Mouse (Mus musculus) NIH3T3 (cell line): Measurements from ENCODE around the gene Qtrt2.

Source experiments
- DNase-seq: peaks from one replicate; pipeline ENCODE4 v3.0.0-alpha.2; 2012; ENCODE audit warnings: low read depth

The Qtrt2 gene

DNA sequence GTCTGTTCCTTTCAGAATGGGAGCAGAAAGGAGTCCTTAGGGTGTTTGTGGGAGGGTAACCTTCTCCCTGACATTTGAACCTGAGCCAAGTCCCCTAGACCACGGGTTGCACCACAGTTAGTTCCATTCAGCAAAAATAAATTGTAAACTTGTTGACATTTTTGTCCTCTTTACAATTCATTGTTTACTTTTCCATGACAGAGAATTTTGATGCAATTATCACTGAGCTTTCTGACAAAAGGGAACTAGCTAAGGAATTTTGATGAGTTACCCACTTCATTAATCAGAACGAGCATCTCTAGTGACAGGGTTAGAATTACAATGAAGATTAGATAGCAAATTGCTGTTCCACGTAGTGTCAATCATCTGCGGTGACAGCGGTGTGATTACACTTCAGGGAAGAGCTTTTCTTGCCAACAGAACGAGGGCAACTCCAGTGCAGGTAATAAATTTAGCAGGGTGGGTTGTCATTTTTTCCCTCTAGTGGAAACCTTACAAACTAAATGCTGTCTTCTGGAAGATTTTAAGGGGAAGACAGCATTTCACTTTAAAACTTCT lies 1.5 kb downstream of the Qtrt2 start:
- no peak for DNase-seq

DNA sequence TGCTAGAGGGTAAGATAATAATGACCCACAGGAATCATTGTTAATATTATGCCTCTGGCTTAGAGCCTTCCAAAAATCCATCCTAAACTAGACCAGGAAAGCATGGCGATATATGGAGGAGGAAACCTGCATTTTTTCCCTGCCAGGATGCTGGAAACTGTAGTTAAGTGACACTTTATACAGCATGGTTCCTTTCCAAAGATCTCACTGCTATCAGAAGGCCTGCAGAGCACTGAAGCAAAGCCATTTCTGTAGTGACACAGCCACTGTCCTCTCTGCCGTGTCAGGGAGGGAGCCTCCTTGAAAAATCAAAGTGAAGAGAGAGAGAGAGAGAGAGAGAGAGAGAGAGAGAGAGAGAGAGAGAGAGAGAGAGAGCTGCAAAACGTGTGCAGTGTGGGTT lies 4.0 kb downstream of the Qtrt2 start:
- no peak for DNase-seq

DNA sequence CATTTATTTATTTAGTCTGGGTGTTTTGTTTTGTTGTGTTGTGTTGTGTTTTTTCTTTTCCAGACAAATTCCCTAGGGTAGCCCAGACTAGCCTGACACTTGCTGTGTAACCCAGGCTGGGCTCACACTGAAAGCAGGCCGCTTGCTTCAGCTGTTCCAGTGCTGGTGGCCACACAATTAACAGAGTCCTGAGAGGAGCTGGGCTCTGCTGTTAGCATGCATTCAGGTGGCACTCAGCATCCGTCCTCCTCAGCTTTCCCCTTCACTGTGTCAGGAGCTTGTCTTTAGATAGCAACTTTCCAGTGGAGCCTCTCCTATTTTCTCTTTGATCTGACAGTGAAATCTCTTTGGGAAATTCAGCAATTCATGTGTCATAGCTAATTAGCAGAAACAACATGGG lies 4.6 kb downstream of the Qtrt2 start:
- no peak for DNase-seq

DNA sequence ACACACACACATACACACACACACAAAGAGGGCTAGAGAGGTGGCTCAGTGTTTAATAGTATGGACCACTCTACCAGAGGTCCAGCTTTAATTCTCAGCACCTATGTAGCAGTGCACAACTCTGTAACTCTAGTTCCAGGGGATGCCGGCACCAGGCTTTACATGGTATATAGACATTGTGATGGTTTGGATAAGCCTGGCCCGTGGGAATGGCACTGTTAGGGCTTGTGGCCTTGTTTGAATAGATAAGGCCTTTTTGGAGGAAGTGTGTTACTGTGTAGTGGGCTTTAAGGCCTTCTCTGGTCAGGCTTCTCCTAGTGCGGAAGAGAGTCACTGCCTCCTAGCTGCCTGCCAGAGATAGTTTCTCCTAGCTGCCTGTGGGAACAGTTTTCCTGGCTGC lies 7.7 kb downstream of the Qtrt2 start:
- DNase-seq = no peak

DNA sequence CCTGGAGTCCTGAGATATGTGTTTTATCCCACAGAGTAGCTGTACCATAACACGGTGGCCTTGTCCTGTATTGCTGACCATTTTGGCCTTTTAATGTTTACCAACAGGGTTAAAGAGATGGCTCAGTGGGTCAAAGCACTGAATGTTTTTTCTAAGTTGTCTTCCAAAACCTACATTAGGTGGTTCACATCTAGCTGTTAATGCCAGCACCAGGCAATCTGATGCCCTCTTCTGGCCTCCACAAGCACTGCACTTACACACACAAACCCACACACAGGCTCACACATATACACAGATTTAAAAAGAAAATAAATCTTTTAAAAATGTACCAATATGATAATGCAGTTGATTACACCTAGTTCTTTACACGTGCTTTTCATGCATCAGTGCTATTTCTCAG lies 17.7 kb downstream of the Qtrt2 start:
- DNase-seq = peak; percentile 10

DNA sequence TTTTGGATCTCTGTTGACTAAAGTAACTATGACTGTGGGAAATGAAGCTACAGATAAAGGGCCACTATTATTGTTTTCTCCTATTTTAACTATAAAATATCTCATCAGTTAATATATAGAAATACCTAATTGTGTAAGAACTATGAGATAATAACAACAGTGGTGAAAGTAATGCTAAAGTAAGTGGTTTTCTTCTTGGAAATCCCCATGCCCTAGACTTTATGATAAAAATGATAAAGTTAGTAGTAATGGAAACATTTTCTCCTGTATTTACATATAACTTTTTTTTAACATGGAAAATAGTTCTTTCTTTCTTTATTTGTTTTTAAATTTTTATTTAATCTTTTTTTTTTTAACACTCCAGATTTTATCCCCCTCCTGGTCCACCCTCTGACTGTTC lies 26.0 kb downstream of the Qtrt2 start:
- no peak for DNase-seq

DNA sequence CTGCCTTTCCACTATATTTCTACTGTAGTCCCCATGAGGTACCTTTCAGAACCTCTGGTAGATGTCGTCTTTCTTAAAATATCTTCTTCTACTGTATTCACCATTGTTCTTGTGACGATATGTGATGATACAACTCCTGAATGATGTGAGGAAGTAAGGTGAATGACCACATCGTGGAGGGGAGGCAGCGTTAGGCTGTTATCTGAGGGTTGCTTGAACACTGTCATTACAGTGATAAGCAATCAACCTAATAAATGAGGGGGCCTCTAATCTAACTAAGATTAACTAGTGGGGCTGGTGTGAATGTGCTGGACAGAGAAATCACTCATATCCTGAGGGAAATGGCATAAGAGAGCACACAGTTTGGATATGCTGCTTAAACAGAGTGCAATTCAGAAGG lies 26.5 kb downstream of the Qtrt2 start:
- no peak for DNase-seq

DNA sequence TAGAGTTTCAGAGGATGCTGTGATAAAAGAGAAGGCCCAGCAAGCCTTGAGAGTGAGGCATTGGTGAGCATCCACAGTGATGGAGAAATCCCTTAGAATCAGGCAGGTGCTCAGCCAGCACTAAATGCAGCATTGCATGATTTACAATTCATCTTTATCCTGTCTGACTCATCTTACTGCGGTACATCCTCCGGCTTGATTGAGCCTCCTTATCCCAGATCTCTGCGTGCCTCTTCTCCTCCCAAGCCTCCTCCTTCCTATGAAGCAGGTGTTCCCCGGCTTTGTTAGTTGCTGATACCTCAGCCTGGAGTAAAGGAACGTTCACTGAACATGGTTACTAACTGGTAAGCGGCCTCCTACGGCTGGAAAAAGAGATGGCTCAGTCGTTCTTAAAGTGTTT lies 32.1 kb downstream of the Qtrt2 start:
- no peak for DNase-seq

DNA sequence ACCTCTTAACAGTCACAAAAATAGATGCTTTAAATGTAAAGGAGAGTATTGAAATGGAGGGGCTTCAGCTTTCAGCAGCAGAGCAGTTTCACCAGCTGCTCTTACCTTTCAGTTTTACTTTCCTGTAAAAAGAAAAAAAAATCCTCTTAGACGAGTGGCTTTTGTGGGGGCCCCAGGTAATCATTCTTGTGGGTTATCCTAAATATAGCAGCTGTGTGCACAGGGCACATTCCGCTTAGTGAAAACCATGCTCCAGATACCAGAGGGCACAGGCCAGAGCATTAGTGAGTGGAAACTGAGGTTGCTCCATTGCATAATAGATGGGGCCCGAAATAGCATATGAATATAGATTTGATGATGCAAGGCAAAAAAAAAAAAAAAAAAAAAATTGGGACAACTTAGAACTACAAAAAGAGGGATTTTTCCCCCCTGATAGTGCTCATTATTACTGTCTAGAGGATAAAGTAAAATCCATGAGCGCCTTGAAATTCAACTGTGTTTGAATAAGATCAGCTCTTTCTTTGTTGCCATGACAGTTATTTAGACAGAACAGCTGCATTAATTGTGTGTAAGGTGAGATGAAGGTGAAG lies 35.8 kb downstream of the Qtrt2 start:
- peak; percentile 4 for DNase-seq

DNA sequence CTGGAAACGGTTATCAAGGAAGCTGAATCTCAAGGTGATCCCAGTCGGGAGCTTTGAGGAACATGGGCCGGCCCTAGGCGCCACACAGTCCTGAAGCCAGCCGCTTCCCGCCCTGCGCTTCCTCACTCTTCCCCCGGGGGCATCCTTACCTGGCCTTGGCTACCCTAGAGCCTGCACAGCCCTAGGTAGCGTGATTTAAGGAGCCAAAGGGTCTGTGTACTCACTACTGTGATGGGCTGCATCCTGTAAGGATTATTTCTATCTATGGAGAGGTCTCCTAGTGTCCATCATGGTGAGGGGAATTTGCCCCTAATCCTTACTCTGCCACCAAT lies 36.6 kb downstream of the Qtrt2 start:
- no peak for DNase-seq

DNA sequence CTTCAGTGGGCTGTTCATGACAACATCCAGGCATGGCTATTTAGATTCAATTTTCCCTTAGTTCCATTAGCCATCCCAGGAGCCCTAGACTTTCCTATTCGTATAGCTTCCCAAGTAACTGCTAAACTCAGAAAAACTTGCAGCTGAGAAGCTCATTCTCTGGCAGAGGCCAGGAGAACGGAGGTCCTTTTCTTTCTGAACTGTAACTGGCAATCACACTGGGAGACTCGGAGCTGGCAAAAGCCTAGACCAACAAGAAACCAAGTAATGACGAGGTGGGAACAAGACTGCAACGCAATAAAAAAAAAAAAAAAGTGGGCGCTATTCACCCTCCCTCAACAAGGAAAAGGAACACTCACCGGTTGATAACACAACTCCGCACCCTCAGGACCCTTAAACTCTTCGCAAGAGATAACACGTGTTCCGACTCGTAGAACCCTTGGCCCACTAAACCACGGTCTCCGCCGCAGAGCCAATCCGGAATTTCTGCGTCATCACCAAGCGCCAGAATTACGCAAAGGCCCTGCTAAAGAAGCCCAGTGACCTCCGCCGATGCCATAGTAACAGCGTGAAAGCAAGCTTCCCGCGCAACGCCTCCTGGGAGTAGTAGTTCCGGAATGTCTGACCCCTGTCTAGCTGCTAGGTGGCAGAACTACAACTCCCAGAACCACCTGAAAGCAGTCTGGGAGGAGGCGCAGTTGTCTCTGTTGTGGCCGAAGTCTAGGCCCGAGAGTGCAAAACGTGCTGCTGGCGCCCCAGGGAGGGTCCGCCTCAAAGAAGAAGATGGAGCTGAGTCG lies 37.2 kb downstream of the Qtrt2 start, which contains the start of gene Ccdc191:
Gene Ccdc191 (plus strand): TSS at position 593 of the 797 bp plus-strand sequence.
- peak; percentile 99 for DNase-seq

DNA sequence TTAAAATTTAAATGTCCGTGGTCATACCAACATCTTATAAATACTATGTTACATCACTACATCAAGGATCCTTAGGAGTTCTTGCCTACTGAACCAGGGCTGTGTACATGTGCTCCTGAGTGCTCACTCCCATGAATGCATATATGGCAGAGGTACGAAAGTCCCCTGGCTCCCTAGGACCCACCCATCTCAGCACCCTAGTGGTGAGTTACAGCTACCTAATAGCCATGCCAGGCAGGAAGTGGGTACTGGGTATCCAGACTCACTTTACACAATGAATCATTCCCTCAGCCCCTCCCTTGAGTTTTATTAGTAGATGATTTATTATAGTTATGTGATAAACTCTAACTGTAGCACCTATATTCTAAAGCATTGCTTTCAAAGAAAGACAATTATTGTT lies 44.3 kb downstream of the Qtrt2 start:
- DNase-seq = no peak

DNA sequence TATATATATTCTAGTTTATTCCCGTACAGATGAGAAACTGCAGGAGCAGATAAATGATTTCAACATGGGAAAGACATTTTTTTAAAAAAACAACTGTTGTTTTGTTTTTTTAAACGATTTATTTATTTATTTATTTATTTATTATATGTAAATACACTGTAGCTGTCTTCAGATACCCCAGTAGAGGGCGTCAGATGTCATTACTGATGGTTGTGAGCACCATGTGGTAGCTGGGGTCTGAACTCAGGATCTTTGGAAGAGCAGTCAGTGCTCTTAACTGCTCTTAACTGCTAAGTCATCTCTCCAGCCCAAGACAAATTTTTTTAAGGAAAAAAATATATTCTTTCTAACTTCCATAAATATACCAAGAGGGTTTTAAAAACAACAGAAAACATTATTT lies 45.0 kb downstream of the Qtrt2 start:
- peak; percentile 5 for DNase-seq

DNA sequence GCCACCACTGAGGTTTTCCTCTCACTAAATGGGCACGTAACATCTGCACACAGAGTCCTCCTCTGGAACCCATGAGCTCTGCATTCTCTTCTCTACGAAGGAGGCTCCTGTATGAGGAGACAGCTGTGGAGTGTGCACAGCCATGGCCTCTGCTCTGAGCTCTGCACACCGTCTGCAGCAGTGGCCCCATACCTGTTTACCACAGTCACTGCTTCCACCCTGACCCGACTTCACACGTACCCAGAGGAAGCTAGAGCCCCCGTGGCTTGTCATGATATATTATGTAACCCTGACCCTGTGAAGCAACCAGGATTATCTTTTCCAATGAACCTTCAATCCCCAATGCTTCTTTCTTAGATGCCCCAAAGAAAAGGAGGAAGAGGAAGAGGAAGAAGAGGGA lies 46.8 kb downstream of the Qtrt2 start:
- DNase-seq = no peak

DNA sequence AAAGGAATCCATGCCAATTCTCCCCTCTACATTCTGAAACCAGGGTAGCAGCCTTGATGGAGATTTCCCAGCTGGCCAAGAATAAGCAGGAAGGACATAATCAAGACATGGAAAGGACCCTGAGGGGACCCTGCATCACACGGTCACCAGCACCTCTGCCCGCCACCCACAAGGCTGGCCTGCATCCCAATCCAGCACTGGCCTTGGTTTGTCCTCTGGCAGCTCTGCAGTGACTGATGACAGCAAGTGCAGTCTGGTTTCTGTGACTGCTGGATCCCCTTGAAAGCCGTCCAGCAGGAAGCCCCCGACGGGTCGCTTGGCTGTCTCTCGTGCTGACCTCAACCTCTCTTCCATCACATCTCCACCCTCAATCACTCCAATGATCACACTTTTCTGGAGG lies 55.2 kb downstream of the Qtrt2 start:
- no peak for DNase-seq

DNA sequence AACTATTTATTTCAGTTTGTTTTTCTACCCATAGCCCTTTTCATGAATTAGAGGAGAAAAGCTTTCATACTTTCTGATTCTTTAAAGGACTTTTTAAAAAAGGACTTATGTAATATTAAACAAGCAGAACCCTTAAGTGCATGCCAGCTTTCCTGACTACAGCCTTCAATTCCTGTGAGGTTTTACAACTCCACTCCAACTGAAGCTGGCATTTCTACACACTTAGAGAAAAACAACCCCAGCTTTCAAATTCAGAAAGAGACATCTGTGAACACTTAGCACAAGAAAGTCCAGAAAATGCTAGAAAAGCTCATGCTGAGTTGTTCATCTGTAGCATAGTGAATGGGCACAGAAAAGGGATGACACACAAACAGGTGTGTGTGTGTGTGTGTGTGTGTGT lies 56.8 kb downstream of the Qtrt2 start:
- DNase-seq = no peak

DNA sequence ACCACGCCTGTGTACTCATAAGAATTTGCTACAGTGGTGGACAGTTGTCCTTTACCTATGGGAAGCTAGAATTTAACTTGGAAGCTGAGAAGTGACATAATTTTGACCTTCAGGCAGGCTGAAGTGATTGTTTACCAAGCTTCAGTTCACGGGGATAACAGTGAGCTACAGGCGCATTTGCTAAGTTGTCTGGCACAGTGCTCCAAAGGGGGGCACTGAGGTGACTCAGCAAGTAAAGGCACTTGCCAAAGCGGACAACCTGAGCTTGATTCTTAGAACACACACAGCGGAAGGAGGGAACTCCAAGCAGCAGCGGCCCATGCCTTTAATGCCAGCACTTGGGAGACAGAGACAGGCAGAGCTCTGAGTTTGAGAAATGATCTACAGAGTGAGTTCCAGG lies 66.0 kb downstream of the Qtrt2 start:
- DNase-seq = no peak

DNA sequence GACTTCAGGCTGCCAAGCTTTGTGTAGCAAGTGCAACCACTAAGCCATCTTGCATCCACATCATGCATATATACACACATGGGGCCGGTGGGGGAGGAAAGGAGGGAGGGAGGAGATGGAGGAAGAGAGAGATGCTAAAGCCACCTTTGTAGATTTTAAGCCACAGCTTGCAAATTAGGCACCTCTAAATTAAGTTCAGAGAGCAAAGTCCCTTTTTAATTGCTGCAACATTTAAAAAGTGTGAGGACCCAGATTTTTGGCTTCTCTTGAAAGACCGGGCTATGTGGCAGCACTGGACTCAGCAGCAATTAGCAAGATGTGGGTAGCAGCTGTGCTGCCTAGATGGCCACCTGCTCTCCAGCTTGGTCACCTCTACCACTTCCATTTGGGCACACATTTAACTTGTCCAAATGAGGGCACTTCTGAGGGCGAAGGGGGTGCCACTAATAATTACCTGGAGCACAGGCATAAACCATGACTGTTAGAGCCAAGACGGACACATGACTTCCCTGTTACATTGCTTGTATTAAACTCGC lies 67.6 kb downstream of the Qtrt2 start:
- DNase-seq = no peak

DNA sequence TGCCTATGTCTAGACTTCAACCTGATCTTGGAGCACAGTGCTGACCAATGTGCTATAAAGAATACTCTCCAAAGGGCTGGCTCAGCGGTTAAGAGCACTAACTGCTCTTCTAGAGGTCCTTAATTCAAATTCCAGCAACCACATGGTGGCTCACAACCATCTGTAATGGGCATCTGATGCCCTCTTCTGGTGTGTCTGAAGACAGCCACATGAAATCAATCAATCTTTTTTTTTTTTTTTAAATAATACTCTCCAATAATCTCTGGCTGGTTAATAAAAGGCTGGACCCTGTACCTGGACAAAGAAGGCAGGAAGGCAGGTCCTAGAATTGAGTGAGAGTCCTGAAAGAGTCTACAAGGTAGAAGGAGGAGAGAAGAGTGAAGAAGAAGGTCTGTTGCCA lies 76.8 kb downstream of the Qtrt2 start:
- no peak for DNase-seq

DNA sequence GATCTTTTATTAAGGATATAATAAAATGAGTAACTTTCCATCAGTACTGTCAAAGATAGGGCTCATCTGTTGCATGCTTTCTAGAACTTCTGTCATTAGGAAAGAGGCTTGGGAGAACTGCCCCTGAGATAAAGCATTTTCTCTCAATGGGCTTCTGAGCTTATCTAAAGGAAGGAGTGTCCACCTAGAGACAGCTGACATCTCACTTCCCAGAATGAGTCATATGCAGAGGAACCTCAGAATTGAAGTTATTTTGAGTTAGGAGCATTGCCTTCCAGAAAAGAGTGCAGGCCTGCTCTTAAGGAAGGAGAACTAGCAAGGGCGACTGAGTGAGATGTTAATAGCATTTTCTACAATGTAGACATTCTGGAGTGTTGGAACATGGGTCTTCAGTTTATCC lies 85.4 kb downstream of the Qtrt2 start:
- no peak for DNase-seq

DNA sequence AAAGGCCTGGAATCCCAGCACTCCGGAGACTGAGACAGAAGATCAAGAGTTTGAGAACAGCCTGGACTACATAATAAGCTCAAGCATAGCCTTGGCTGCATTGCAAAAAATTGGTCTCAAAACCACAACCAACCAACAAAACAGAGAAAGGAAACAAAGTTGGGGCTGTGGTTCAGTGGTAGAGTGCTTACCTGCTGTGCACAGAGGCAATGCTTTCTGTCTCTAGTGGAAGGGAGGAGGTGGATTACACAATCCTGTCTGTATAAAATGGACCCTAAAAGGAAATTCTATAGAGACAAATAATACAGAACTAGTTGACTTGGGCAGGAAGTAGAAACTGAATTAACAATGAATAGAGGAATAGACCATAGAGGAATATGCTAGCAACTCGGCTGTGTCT lies 94.7 kb downstream of the Qtrt2 start:
- no peak for DNase-seq

DNA sequence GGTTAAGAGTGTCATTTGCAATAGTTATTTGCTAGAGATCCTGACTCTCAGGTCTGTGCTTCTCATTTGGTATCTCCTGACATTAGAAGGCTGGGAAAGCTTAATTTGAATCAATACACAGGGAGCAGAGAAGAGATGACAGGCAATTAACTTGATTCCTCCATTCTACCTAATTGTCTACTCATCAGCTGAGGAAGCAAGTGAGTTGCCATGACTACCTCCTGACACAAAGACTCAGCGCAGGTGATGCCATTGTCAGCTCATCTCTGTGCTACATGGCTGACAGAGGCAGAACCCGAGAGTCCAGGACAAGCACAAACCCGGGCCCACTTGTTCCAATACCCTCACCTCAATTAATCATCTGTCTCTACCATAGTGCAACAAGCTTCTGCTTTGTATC lies 99.1 kb downstream of the Qtrt2 start:
- no peak for DNase-seq

DNA sequence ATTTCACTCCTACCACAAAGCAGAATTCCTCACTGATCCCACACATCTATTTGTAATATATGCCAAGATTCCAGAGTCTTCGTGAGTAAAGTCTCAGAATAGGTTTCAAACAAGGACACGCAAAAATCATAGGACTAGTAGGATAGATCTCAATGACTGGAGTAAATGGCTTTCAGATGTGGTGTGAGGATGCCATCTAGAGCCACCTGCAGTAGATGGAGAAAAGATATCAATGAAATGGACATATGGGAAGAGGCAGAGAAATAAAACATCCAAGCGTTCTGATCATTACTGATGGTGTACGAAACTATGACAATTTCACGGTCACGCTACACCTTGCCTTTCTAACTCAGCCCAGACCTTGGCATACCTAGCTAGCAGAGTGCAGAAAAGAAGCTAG lies 108.2 kb downstream of the Qtrt2 start:
- DNase-seq = no peak

DNA sequence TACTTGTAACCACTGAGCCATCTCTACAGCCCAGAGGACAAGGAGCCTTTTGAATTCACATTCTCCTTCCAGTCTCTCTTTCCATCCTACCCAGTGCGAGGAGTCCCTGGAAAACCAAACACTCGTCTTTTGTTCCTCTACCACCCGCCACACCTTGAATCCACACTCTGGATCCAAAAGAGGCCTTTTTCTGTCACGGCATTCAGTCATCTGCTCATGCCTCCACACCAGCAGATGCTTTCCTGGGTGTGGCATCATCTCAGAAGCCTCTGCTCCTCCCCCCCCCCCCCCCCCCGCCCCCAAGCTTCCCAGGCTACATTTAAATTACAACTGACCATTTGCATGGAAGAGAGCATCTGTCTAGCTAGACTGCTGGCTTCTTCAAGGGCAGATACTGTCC lies 110.3 kb downstream of the Qtrt2 start:
- DNase-seq = no peak
